Mouse (Mus musculus) telencephalon, adult 2 months (tissue): ENCODE measurements around the gene Ppp1r14a.

Experiments
- DNase-seq: peaks from one replicate; pipeline ENCODE4 v3.0.0-alpha.2; 2011; ENCODE audit warnings: low read depth, low spot score

Ppp1r14a gene

DNA sequence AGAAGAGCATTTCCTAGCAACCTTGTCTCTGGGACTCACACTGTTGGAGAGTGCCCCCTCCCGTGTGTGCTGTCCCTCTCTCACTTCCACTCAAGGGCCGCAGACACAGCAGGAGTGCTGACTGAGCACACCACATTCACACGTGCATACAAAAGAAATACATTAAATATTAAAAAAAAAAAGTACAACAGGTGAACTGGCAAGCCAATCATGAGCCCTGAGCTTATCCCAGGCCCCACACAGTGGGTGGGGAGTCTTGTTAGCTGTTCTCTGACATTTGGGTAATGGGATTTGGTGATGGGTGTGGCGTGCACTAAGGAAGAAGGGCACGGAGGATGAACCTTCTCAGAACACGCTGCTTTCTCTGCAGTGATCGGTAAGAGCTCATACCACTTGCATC is 13.5 kb downstream of the Ppp1r14a start:
- no peak for DNase-seq

GRCm38 (mm10) chr7:29303738-29304462 is 14.8 kb downstream of the Ppp1r14a start, which contains the start of gene Dpf1:
Dpf1 (plus strand) TSS chr7:29303951.
- DNase-seq: peak; percentile 93

DNA sequence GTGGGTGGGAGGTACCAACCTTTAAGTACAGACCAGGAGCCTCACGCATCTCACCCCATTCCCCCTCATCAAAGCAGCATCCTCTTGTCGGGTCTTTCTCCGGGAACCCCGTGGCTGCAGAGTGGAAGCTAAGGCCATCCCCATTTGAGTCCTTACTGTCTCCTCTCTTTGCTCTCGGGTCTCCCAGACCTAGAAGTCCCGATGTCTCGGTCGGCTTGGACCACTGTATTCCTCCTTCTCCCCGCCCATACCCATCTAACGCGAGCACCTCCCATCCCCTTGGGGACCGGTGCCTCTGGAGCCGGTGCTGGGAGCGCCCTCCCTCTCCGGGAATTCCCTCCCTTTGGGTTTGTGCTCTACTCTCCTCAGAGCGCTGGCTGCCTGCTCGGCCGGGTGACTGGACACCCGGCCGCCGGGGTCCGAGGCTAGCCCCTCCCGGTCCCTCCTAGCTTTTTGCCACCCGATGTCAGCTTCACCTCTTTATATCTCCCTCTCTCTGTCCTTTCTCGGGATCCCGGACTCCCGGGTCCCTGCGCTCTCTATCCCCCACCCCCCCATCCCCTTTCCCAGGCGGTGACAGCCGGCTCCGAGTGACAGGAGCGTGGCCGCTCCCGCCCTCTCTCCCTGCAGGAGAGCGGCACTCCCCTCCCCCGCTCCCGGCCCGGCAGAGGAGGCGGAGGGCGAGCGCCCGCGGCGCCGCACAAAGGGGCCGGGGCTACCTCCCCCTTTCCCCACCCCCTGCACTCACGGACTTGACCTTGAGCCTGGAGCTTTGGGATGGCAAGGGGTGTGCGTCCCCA is 15.6 kb downstream of the Ppp1r14a start:
- DNase-seq: no peak

GRCm38 (mm10) chr7:29305263-29305988 is 16.3 kb downstream of the Ppp1r14a start:
- no peak for DNase-seq

GRCm38 (mm10) chr7:29306108-29306507 is 17.0 kb downstream of the Ppp1r14a start:
- DNase-seq: no peak

GRCm38 (mm10) chr7:29306619-29307018 is 17.5 kb downstream of the Ppp1r14a start:
- DNase-seq: no peak

DNA sequence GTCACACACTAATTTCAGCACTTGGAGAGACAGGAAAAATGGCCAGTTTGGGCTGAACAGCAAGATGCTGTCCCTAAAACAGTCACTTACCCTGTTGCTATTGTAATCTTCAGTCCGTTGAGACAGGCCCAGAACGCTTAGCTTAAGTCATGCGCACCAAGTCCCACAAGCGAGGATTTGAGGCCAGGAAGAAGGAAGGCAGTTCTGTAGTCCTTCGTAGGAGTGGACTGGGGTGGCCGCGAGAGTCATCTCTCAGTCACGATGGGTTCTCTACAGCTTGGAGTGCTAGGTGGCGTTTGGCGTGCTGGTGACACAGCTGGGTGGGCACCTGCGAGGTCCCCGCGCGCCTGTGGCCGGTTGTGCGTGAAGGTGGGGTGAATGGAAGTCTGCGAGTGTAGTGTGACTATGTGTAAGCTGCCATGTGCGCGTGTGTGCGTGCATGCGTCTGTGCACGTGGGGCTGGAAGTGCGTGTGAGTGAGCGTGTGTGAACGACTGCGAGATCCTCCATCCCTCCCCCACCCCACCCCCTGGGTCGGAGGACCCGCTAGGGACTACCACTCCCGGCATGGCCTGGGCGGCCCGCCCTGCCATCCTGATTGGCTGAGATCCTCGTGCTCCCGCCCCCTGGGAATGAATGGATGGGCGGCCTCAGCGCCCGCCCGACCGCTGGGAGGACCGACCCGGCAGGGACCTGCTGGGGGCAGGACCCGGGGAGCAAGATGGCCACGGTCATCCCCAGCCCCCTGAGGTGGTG is 18.4 kb downstream of the Ppp1r14a start:
- DNase-seq: peak; percentile 93

- DNase-seq: no peak
Measured at GRCm38 (mm10) chr7:29309221-29309721, 20.2 kb downstream of the Ppp1r14a start.

DNA sequence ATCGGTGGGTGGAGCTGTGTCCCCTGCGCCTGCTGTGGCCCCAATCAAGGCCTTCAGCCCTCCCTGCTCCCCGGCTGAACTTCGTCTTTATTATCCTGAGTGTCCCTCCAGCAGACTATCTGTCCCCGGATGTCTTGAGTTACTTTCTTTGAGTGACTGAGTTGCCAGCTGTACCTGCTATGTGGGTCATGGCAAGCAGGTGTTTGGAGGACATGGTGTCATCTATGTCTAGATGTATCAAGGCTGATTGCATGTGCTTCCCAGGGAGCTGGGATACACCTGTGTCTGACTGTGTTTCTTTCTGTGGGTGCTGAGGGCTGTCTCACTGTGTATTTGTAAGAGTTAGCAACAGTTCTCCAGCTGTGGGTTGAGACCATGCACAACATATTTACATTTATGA is 20.6 kb downstream of the Ppp1r14a start:
- no peak for DNase-seq

DNA sequence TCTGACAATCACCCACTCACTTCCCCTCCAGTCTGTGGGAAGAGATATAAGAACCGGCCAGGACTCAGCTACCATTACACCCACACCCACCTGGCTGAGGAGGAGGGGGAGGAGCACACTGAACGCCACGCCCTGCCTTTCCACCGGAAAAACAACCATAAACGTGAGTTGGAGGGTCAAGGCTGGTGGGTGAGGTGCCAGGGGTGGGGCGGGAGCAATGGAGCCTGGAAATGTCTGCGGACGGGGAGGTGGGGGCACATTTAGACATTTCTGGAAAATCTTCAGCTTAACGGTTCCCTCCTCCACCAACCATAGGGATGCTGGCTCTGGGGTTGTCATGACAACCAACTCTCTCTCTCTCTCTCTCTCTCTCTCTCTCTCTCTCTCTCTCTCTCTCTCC is 23.9 kb downstream of the Ppp1r14a start:
- DNase-seq: no peak

- no peak for DNase-seq
Measured at GRCm38 (mm10) chr7:29313572-29314261, 24.6 kb downstream of the Ppp1r14a start.

- DNase-seq: no peak
Measured at GRCm38 (mm10) chr7:29314844-29315628, 25.9 kb downstream of the Ppp1r14a start.

DNA sequence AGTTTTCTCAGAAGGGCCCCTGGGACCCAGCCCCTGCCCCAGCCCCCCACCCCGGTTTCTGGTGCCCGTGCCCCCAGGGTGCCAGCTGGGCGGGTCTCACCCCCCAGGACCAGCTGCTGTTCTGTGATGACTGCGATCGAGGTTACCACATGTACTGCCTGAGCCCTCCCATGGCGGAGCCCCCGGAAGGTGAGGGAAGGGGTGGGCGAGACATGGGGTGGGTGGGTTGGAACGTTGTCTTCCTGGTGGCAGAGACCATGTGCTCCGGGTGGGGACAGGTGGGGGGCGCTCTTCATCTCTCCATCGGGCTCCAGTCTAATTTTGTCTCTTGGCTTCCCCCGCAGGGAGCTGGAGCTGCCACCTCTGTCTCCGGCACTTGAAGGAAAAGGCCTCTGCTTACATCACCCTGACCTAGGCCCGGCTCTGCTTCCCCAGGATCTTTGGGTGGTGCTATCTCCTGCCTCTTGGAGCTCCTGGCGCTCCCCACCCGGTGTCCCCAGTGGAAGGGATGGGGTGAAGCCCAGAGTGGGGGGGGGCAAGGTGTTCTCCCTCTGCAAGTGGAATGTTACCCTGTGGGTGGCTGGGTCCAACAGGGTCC is 27.1 kb downstream of the Ppp1r14a start:
- DNase-seq: no peak

DNA sequence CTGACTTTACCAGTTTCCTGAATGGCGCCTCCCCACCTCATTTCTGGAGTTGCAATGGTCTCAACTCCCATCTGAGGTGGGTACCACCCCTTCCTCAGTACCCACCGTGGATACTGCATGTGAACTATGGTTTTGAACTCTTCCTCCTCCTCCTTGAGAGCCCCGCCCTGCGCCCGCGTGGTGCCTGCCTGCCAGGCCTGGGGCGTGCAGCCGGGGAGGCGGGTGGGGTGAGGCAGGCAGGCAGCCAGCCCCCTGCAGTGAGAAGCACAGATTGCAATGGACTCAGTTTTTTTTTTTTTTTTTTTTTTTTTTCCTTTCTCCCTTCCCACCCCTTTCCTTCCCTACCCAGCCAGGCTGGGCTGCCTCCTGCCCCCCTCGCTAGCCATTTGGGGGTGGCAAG is 27.9 kb downstream of the Ppp1r14a start:
- DNase-seq: no peak

- no peak for DNase-seq
Measured at GRCm38 (mm10) chr7:29317558-29317957, 28.4 kb downstream of the Ppp1r14a start.

GRCm38 (mm10) chr7:29318115-29318911 is 29.2 kb downstream of the Ppp1r14a start:
- no peak for DNase-seq

DNA sequence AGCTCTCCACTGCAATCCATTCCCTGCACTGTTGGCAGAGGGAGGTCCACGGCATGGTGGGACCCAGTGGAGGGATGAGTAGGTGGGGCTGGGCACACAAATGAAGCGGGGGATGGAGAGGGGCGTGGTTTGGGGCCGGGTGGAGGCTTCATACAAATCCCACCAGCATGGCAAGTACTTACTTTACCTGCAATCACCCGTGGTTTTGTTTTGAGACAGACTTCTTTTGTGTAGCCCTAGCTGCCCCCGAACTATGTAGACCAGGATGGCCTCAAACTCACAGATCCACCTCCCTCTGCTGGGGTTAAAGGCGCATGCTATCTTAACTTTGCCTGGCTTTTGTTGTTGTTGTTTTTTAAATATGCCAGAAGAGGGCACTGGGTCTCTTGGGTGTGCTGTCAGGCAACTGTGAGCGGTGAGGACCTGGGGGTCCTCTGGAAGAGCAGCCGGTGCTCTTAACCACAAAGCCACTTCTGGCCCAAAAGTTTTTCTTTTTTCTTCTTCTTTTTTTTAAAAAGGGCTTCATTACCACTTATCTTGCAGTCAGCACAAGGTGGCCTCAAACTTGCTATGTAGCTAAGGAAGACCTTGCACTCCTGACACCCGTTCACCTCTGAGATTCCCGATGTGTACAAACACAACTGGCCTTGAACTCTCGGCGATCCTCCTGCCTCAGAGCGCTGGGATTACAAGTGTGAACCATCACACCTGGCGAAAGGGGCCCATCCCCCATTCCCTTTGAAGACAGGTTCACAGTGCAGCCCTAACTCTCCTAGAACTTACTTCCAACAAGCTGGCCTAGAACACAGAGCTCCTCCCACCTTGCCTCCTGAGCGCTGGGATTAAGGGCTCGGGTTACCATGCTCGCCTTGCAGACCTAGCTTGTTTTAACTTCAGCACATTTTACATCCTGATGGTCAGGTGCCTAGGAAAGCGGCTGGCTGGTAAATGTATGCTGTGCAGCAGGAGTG is 30.5 kb downstream of the Ppp1r14a start:
- DNase-seq: no peak

- no peak for DNase-seq
Measured at GRCm38 (mm10) chr7:29327087-29327486, 38.0 kb downstream of the Ppp1r14a start.
